Mouse (Mus musculus) ES-E14 (cell line): ENCODE results near the gene Arf4.

ENCODE experiments used
- CHD2 ChIP-seq: IDR thresholded peaks from 2 replicates; pipeline ENCODE4 v1.6.1; 2014; ENCODE audit warnings: mild to moderate bottlenecking, low read depth, low read length, inconsistent platforms
- HCFC1 ChIP-seq: IDR thresholded peaks from 2 replicates; pipeline ENCODE4 v1.6.1; 2012; ENCODE audit warnings: low read length, inconsistent platforms, borderline replicate concordance; ENCODE audit not compliant: insufficient read depth
- MAFK ChIP-seq: IDR thresholded peaks from 2 replicates; pipeline ENCODE4 v1.6.1; 2014; ENCODE audit warnings: mild to moderate bottlenecking, low read depth, low read length, inconsistent platforms; ENCODE audit not compliant: insufficient read depth
- ZC3H11A ChIP-seq: IDR thresholded peaks from 2 replicates; pipeline ENCODE4 v1.6.1; 2012; ENCODE audit warnings: low read depth, mild to moderate bottlenecking, inconsistent platforms, low read length, borderline replicate concordance
- ZNF384 ChIP-seq: IDR thresholded peaks from 2 replicates; pipeline ENCODE4 v1.6.1; 2012; ENCODE audit warnings: low read depth, low read length, inconsistent platforms

GRCm38 (mm10) chr14:26675371-26675770, 37.5 kb downstream of the Arf4 start:
- TF ChIP-seq ZNF384 (0 out of 2 replicates have a peak, but pooled peaks have one; percentile 26), CHD2 (no peak), ZC3H11A (0 out of 2 replicates have a peak, but pooled peaks have one; percentile 4), MAFK (no peak), HCFC1 (no peak)
